Mouse (Mus musculus): Measurements from ENCODE around the gene Cyth1. TPM values are rescaled to one million over a fixed set of nuclear protein-coding genes. Genes with fewer than 3 reads are reported as not detected.

Gene Cyth1
- polyA plus RNA-seq, 1 experiment from 2014 or later: 11.5 TPM

GRCm38 (mm10) chr11:118202410-118203233 is 45.8 kb downstream of the Cyth1 start:
- Histone ChIP-seq H3K9ac (ENCODE audit: low read length) (peak overlapping the region; percentile 80), H3K4me2 (ENCODE audit: low read depth, low read length, severe bottlenecking) (peak overlapping the region; percentile 71), H3K27me3 (ENCODE audit: control insufficient read depth, insufficient read depth, low read length) (no peaks in the 10 kb centered on the region), H3K27ac (ENCODE audit: low read depth, low read length) (peak overlapping the region; percentile 80), H3K4me1 (replicated peaks; ENCODE audit: control insufficient read depth, insufficient read depth, low read length) (peaks cover 39% of the 10 kb centered on the region), H3K36me3 (ENCODE audit: control insufficient read depth, insufficient read depth, low read length) (no peaks in the 10 kb centered on the region), H3K9me3 (ENCODE audit: control insufficient read depth, low read length) (no peaks in the 10 kb centered on the region), H3K4me3 (ENCODE audit: low read depth, low read length) (peak overlapping the region; percentile 35)
- peak; percentile 80 for DNase-seq (ENCODE audit: low spot score)
- 7% methylated on average over 19 of the region's 19 CpGs for WGBS
- ATAC-seq (replicated peaks; ENCODE audit: low FRiP score): peak; percentile 88

DNA sequence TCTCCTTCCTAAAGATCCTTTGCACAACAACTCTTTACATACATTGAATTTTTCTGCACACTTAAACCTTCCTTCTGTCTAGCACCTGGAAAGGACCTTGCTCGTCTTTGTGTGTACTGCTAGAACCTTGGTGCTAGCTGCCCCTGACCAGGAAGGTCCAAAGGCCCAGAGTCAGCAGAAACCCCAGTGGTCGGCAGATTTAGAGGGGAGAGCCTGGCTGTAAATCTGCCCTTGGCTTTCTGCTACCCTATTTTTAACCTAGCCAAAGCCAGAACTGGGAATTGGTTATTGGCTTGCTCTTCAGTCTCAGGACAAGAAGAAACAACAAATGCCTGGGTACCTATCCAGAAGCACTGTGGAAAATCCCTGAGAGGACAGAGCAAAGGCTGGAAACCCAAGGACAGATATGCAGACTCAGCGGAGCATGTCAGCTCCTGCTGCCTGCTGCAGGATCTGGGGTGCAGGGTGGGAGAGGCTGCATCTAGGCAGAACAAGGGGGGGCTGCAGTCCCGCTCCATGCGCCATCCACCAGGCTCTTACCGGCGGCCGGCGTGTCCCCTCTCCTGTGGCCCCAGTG is 46.5 kb downstream of the Cyth1 start:
- ATAC-seq (replicated peaks; ENCODE audit: low FRiP score) (no peak), DNase-seq (ENCODE audit: low spot score) (no peak)
- H3K27me3 ChIP-seq (ENCODE audit: control insufficient read depth, insufficient read depth, low read length): no peaks in the 10 kb centered on the region
- no peaks in the 10 kb centered on the region for H3K9me3 ChIP-seq (ENCODE audit: control insufficient read depth, low read length)
- H3K27ac ChIP-seq (ENCODE audit: low read depth, low read length): peak overlapping the region; percentile 80
- no peaks in the 10 kb centered on the region for H3K36me3 ChIP-seq (ENCODE audit: control insufficient read depth, insufficient read depth, low read length)
- peak overlapping the region; percentile 80 for H3K9ac ChIP-seq (ENCODE audit: low read length)
- peaks cover 41% of the 10 kb centered on the region for H3K4me1 ChIP-seq (replicated peaks; ENCODE audit: control insufficient read depth, insufficient read depth, low read length)
- 20% methylated on average over 9 of the region's 9 CpGs for WGBS
- peak overlapping the region; percentile 71 for H3K4me2 ChIP-seq (ENCODE audit: low read depth, low read length, severe bottlenecking)
- peak overlapping the region; percentile 35 for H3K4me3 ChIP-seq (ENCODE audit: low read depth, low read length)

DNA sequence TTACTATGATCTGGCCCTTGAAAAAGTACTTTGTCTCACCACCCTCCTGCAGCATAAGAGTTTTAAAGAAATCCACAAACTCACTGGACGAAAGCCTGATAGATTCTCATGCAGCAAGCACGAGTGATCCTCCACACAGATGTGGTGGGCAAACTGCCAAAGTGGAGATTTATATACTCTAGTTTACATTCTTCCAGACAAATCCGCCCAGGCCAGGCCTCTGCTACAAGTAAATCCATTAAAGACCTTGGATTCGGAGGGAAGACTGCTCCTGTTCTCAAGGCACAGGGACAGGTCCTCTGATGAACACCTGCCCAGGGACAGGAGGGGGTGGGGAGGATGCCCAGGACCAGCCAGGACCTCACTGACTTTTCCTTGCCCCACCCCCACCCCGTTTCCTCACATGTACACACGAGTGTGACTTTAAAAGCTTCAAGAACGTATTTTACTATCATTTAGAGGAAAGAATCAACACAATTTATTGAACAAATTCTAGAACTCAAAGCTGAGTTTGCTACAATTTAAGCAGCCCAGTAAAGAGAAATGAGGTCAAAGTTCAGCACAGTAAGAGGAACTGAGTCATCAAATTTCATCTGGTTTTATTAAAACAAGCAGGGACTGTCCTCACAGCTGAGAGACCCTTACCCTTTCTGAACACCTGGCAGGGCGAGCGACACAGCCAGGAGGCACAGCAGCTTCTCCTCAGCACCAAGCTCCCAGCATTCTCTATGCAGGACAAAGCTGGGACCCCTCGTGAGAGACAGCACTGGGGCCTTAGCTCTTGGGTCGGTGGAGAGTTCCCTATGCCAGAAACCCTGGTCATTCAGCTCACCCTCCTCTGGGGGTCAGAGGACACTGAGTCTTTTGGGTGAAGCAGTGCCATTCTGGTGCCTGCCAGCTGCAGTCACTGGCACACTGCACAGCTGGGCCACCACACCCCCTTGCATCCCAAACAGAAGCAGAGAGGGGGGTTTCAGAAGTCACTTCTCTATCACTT is 47.3 kb downstream of the Cyth1 start:
- Histone ChIP-seq H3K4me3 (ENCODE audit: low read depth, low read length) (peak overlapping the region; percentile 35; the same call in 1 of the 2 replicates), H3K27ac (ENCODE audit: low read depth, low read length) (no peak overlapping the region), H3K4me1 (replicated peaks; ENCODE audit: control insufficient read depth, insufficient read depth, low read length) (peaks cover 42% of the 10 kb centered on the region), H3K4me2 (ENCODE audit: low read depth, low read length, severe bottlenecking) (peak overlapping the region; percentile 71), H3K27me3 (ENCODE audit: control insufficient read depth, insufficient read depth, low read length) (no peaks in the 10 kb centered on the region), H3K9ac (ENCODE audit: low read length) (peak overlapping the region; percentile 80), H3K36me3 (ENCODE audit: control insufficient read depth, insufficient read depth, low read length) (no peaks in the 10 kb centered on the region), H3K9me3 (ENCODE audit: control insufficient read depth, low read length) (no peaks in the 10 kb centered on the region)
- WGBS: 40% methylated on average over 11 of the region's 11 CpGs
- ATAC-seq (replicated peaks; ENCODE audit: low FRiP score): no peak
- DNase-seq (ENCODE audit: low spot score): no peak

GRCm38 (mm10) chr11:118198296-118198600 is 50.1 kb downstream of the Cyth1 start:
- no peaks in the 10 kb centered on the region for H3K27me3 ChIP-seq (ENCODE audit: control insufficient read depth, insufficient read depth, low read length)
- no peak for DNase-seq (ENCODE audit: low spot score)
- ATAC-seq (replicated peaks; ENCODE audit: low FRiP score): peak; percentile 50; the same call in 1 of the 2 replicates
- 27% methylated on average over 2 of the region's 2 CpGs for WGBS
- no peak overlapping the region for H3K4me3 ChIP-seq (ENCODE audit: low read depth, low read length)
- H3K4me2 ChIP-seq (ENCODE audit: low read depth, low read length, severe bottlenecking): peak overlapping the region; percentile 32; the same call in 1 of the 2 replicates
- no peaks in the 10 kb centered on the region for H3K9me3 ChIP-seq (ENCODE audit: control insufficient read depth, low read length)
- H3K9ac ChIP-seq (ENCODE audit: low read length): peak overlapping the region; percentile 7
- peak overlapping the region; percentile 74 for H3K27ac ChIP-seq (ENCODE audit: low read depth, low read length)
- H3K36me3 ChIP-seq (ENCODE audit: control insufficient read depth, insufficient read depth, low read length): no peaks in the 10 kb centered on the region
- peaks cover 42% of the 10 kb centered on the region for H3K4me1 ChIP-seq (replicated peaks; ENCODE audit: control insufficient read depth, insufficient read depth, low read length)

DNA sequence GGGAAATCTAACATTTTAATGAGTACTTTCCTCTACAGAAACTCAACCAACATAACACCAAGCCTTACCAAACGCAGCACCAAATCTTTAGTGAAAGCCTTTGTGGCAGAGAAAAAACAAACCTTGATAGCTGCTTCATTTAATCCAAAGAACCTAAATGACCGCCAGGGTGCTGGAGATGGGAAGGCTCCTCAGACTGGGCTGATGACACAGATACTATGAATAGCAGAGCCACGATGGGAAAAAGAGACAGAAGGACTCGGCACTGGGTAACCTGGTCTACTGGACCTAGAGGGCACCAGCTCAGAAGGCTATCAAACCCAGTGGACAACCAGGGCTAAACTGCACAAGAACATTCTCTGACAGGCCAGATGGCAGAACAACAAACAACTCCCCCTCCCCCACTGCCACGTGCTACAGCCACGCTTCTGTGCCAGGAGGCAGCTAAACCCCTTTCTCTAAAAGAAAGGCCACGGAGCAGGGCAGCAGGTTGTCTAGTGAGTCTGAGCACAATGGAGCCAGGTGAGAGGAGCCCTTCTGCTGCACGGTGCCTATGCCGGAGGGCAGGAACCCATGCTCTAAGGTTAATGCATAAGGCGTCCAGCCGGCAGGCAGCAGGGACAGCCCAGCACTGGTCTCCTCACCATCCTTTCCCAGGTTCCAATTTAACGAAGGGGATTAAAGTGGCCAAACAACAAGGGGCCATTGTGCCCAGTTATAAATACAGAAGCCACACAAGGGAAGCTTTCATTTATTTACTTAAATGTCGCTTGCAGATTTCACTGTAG is 50.7 kb downstream of the Cyth1 start:
- peak; percentile 82 for DNase-seq (ENCODE audit: low spot score)
- H3K27ac ChIP-seq (ENCODE audit: low read depth, low read length): peak overlapping the region; percentile 74
- no peaks in the 10 kb centered on the region for H3K9me3 ChIP-seq (ENCODE audit: control insufficient read depth, low read length)
- peak; percentile 64 for ATAC-seq (replicated peaks; ENCODE audit: low FRiP score)
- H3K36me3 ChIP-seq (ENCODE audit: control insufficient read depth, insufficient read depth, low read length): no peaks in the 10 kb centered on the region
- no peaks in the 10 kb centered on the region for H3K27me3 ChIP-seq (ENCODE audit: control insufficient read depth, insufficient read depth, low read length)
- H3K4me1 ChIP-seq (replicated peaks; ENCODE audit: control insufficient read depth, insufficient read depth, low read length): peaks cover 38% of the 10 kb centered on the region
- H3K4me3 ChIP-seq (ENCODE audit: low read depth, low read length): no peak overlapping the region
- peak overlapping the region; percentile 32 for H3K4me2 ChIP-seq (ENCODE audit: low read depth, low read length, severe bottlenecking)
- H3K9ac ChIP-seq (ENCODE audit: low read length): peak overlapping the region; percentile 7
- WGBS: 21% methylated on average over 13 of the region's 13 CpGs

- Histone ChIP-seq H3K4me3 (ENCODE audit: low read depth, low read length) (no peak overlapping the region), H3K4me2 (ENCODE audit: low read depth, low read length, severe bottlenecking) (no peak overlapping the region), H3K36me3 (ENCODE audit: control insufficient read depth, insufficient read depth, low read length) (no peaks in the 10 kb centered on the region), H3K27me3 (ENCODE audit: control insufficient read depth, insufficient read depth, low read length) (no peaks in the 10 kb centered on the region), H3K9ac (ENCODE audit: low read length) (no peak overlapping the region), H3K4me1 (replicated peaks; ENCODE audit: control insufficient read depth, insufficient read depth, low read length) (peaks cover 30% of the 10 kb centered on the region), H3K9me3 (ENCODE audit: control insufficient read depth, low read length) (no peaks in the 10 kb centered on the region), H3K27ac (ENCODE audit: low read depth, low read length) (no peak overlapping the region)
- DNase-seq (ENCODE audit: low spot score) (no peak), ATAC-seq (replicated peaks; ENCODE audit: low FRiP score) (no peak)
- WGBS: 77% methylated on average over 10 of the region's 10 CpGs
Measured at GRCm38 (mm10) chr11:118196824-118197388, 51.5 kb downstream of the Cyth1 start.

DNA sequence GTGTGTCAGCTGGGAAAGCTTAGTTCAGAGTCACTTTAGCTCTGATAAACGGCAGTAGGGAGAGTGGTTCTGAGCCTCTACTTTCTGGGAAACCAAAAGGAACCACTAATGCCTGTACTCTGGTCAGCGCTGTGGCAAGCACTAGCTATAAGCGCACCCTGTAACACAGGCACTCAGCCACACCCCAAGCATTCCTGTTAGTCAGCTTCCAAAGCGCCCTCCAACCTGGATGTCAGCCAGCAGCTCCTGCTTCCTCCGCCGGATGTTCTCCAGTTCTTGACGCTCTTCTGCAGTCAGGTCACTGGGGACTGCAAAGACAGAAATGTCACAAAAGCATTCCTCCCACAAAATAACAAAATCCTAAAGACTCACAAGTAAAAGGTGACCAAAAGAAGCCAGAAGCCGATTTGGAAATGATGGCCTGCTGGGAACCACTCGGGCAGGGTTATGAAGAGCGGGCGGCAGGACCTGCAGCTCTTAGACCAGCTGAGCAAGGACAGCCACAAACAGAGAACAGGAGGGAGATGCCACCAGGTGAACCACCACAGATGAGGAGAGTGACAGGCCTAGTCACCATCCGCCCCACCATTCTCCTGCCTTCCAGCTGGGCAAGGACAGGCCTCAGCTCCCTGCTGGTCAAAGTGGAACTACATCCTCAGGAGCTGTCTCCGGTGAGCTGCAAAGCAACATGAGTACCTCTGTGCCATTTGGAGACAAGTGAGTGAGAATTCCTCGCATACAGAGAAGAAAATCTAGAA is 54.8 kb downstream of the Cyth1 start:
- no peak overlapping the region for H3K27ac ChIP-seq (ENCODE audit: low read depth, low read length)
- no peak overlapping the region for H3K9ac ChIP-seq (ENCODE audit: low read length)
- no peak overlapping the region for H3K4me2 ChIP-seq (ENCODE audit: low read depth, low read length, severe bottlenecking)
- no peaks in the 10 kb centered on the region for H3K27me3 ChIP-seq (ENCODE audit: control insufficient read depth, insufficient read depth, low read length)
- no peaks in the 10 kb centered on the region for H3K9me3 ChIP-seq (ENCODE audit: control insufficient read depth, low read length)
- H3K36me3 ChIP-seq (ENCODE audit: control insufficient read depth, insufficient read depth, low read length): no peaks in the 10 kb centered on the region
- no peak for ATAC-seq (replicated peaks; ENCODE audit: low FRiP score)
- DNase-seq (ENCODE audit: low spot score): no peak
- H3K4me3 ChIP-seq (ENCODE audit: low read depth, low read length): no peak overlapping the region
- WGBS: 85% methylated on average over 14 of the region's 14 CpGs
- H3K4me1 ChIP-seq (replicated peaks; ENCODE audit: control insufficient read depth, insufficient read depth, low read length): peaks cover 15% of the 10 kb centered on the region

Data from forebrain, embryonic 11.5 days (tissue).